Mouse (Mus musculus) forebrain, embryonic 15.5 days (tissue): Measurements from ENCODE around the gene Gm45062. TPM values are rescaled to one million over a fixed set of nuclear protein-coding genes. Genes with fewer than 3 reads are reported as not detected.

ENCODE experiments used
- polyA plus RNA-seq: library from polyadenylated mRNA; unstranded; fragments of >200 nt; fragmentation: Nextera tagmentation; extraction: Ambion mirVana; gene quantifications from 2 replicates; pipeline ENCODE4 v1.2.1, GENCODE M21; 2015

Gm45062 gene
- polyA plus RNA-seq, 1 experiment from 2014 or later = 21.8 TPM

Other genes with a start within 250 kb of the Gm45062 start
- 0.38 and 0.61 TPM in 2 replicates for gene Col28a1, start 66.8 kb upstream of the Gm45062 start, polyA plus RNA-seq
- 24.5 and 25.5 TPM in 2 replicates for gene Mios, start 50.2 kb upstream of the Gm45062 start, polyA plus RNA-seq
- 102 and 115 TPM in 2 replicates for gene Rpa3, start 277 bp upstream of the Gm45062 start, polyA plus RNA-seq
- gene Umad1, start 162 bp upstream of the Gm45062 start, polyA plus RNA-seq = 40.1 and 42.7 TPM in 2 replicates